Mouse (Mus musculus): Measurements from ENCODE around the gene Tbx6.

- no peak for TF ChIP-seq UBTF (IDR thresholded peaks at IDR 0.05; ENCODE audit: borderline replicate concordance, insufficient read depth, low read depth, low read length)
- no peak for TF ChIP-seq POLR2AphosphoS2 (IDR thresholded peaks at IDR 0.05; ENCODE audit: low read length)
- TF ChIP-seq POLR2AphosphoS5 (IDR thresholded peaks at IDR 0.05; ENCODE audit: borderline replicate concordance, low read depth, low read length) = no peak
- peak; percentile 79 to 85 (median 85) for TF ChIP-seq CTCF (IDR thresholded peaks at IDR 0.05 in 2 of 3, conservative IDR thresholded peaks at IDR 0.05 in 1 of 3; ENCODE audit: control insufficient read depth in 1 of 3, insufficient read depth in 1 of 3, low read depth in 2 of 3, low read length in 3 of 3, poor library complexity in 1 of 3, severe bottlenecking in 1 of 3)
- TF ChIP-seq TAL1 (IDR thresholded peaks at IDR 0.05; ENCODE audit: low read length) = no peak
Observed at GRCm38 (mm10) chr7:126754866-126755265, 26.4 kb upstream of the Tbx6 start.
